Mouse (Mus musculus): Measurements from ENCODE around the gene Endou.

DNA sequence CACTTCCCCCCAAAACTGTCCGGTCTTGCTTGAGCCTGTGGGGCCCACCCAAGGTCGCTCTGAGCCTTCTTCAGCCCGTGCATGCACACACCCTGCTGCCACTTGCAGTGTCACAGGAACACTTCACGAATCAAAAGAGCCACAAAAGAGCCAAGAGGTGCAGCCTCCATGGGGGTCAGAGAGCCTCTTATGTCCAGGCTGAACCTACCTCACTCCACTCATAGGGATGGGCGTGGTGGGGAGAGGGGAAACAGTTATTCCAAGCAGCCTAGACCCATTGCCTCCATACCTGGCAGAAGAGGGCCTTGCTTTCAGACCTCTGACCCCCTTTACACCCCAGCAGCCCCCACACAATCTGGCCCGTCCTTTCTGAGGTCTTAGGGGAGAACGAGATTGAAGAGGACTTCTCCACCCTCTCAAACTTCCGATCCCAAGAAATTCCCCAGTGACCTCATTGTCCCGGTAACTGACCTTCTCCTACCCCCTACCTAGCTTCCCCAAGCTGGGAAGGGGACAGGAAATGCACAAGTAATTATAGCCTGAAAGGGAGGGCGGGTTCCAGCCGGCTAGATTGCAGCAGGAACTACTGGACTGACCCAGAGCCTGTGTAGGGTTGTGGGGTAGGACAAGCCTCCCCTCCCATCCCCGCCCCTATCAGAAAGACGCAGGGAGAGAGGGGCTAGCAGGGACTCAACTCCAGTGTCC lies 34.1 kb upstream of the Endou start:
- TF ChIP-seq POLR2A (IDR thresholded peaks at IDR 0.05; ENCODE audit: extremely low read depth, insufficient read depth, low read length) (no peak), CTCF (IDR thresholded peaks at IDR 0.05; ENCODE audit: extremely low read depth, insufficient read depth, low read length) (no peak)
